Mouse (Mus musculus) ES-E14 (cell line): ENCODE measurements around the gene Mios. TPM values are rescaled to one million over a fixed set of nuclear protein-coding genes. Genes with fewer than 3 reads are reported as not detected.
A peak's percentile ranks its signal among the peaks of the same experiment; 100 is the strongest.

ENCODE experiments used
- DNase-seq: peaks from one replicate; pipeline ENCODE4 v3.0.0-alpha.2; 2013; ENCODE audit warnings: low read depth, low spot score
- H3K27ac ChIP-seq: 2 replicates; pipeline ENCODE4 v1.5.1; 2012; ENCODE audit warnings: low read depth, mild to moderate bottlenecking, low read length, moderate library complexity, mixed read lengths; ENCODE audit not compliant: poor library complexity, insufficient read depth, severe bottlenecking
- H3K36me3 ChIP-seq: 2 replicates; pipeline ENCODE4 v1.6.1; 2012; ENCODE audit warnings: mild to moderate bottlenecking, low read length, moderate library complexity, mixed read lengths; ENCODE audit not compliant: control insufficient read depth, poor library complexity, insufficient read depth, severe bottlenecking
- H3K4me1 ChIP-seq, 2 experiments: fragments of 150-350 bp in 1 of 2; sonication (generic) in 1 of 2; 2 replicates each; pipeline ENCODE4 v1.6.1; 2012; ENCODE audit warnings: low read length in 2 of 2, mild to moderate bottlenecking in 1 of 2, mixed read lengths in 1 of 2; ENCODE audit not compliant: control insufficient read depth in 2 of 2, insufficient read depth in 2 of 2, poor library complexity in 1 of 2
- H3K4me3 ChIP-seq, 2 experiments: fragments of 150-350 bp in 1 of 2; sonication (generic) in 1 of 2; 2 replicates each; pipeline ENCODE4 v1.5.1; 2012; ENCODE audit warnings: low read length in 2 of 2, low read depth in 1 of 2, mild to moderate bottlenecking in 1 of 2, mixed read lengths in 1 of 2; ENCODE audit not compliant: insufficient read depth in 1 of 2, poor library complexity in 1 of 2, severe bottlenecking in 1 of 2
- H3K9ac ChIP-seq: 2 replicates; pipeline ENCODE4 v1.6.1; 2012; ENCODE audit warnings: low read depth, mild to moderate bottlenecking, low read length, mixed read lengths; ENCODE audit not compliant: poor library complexity, insufficient read depth, severe bottlenecking
- H3K9me3 ChIP-seq: fragments of 150-350 bp; sonication (generic); 2 replicates; pipeline ENCODE4 v1.6.1; 2012; ENCODE audit warnings: low read depth, mild to moderate bottlenecking, low read length; ENCODE audit not compliant: control insufficient read depth, insufficient read depth
- CHD2 ChIP-seq: IDR thresholded peaks from 2 replicates; pipeline ENCODE4 v1.6.1; 2014; ENCODE audit warnings: mild to moderate bottlenecking, low read depth, low read length, inconsistent platforms
- HCFC1 ChIP-seq: IDR thresholded peaks from 2 replicates; pipeline ENCODE4 v1.6.1; 2012; ENCODE audit warnings: low read length, inconsistent platforms, borderline replicate concordance; ENCODE audit not compliant: insufficient read depth
- MAFK ChIP-seq: IDR thresholded peaks from 2 replicates; pipeline ENCODE4 v1.6.1; 2014; ENCODE audit warnings: mild to moderate bottlenecking, low read depth, low read length, inconsistent platforms; ENCODE audit not compliant: insufficient read depth
- ZC3H11A ChIP-seq: IDR thresholded peaks from 2 replicates; pipeline ENCODE4 v1.6.1; 2012; ENCODE audit warnings: low read depth, mild to moderate bottlenecking, inconsistent platforms, low read length, borderline replicate concordance
- ZNF384 ChIP-seq: IDR thresholded peaks from 2 replicates; pipeline ENCODE4 v1.6.1; 2012; ENCODE audit warnings: low read depth, low read length, inconsistent platforms
- in situ Hi-C, 2 experiments: fragments of 600-800 bp; cut with MboI; formaldehyde crosslinking; loops; one replicate each; pipeline ENCODE4 v1.15.1; 2025; ENCODE audit warnings: low sequenced_read_pairs in 2 of 2, inconsistent platforms in 1 of 2; ENCODE audit not compliant: unreplicated experiment in 2 of 2
- total RNA-seq: library from RNA; depleted of rRNA; stranded (reverse); fragments of 300-350 nt; gene quantifications from 2 replicates; pipeline ENCODE4 v1.2.3, GENCODE M21; 2012; rRNA removed

Mios gene
- total RNA-seq, result 6.3 and 9.5 TPM in 2 replicates

GRCm38 (mm10) chr6:8209047-8209865 is at the start of gene Mios:
TSS of gene Mios (plus strand) at chr6:8209222.
- peak within 1 kb of the TSS; percentile 77 for H3K9ac ChIP-seq
- H3K4me1 ChIP-seq, result no peaks in the 10 kb centered on the region
- in situ Hi-C loops, result no loop called here
- TF ChIP-seq CHD2 (no peak), HCFC1 (no peak)
- H3K27ac ChIP-seq, result peak within 1 kb of the TSS; percentile 62; the same call in 1 of the 2 replicates
- H3K9me3 ChIP-seq, result no peaks in the 10 kb centered on the region
- H3K36me3 ChIP-seq, result no peaks in the 10 kb centered on the region
- peak within 1 kb of the TSS; percentile 73 to 81 for H3K4me3 ChIP-seq
- DNase-seq, result peak; percentile 71

- H3K36me3 ChIP-seq, result no peaks in the 10 kb centered on the region
Observed at GRCm38 (mm10) chr6:8160001-8160400, 49.0 kb upstream of the Mios start.

DNA sequence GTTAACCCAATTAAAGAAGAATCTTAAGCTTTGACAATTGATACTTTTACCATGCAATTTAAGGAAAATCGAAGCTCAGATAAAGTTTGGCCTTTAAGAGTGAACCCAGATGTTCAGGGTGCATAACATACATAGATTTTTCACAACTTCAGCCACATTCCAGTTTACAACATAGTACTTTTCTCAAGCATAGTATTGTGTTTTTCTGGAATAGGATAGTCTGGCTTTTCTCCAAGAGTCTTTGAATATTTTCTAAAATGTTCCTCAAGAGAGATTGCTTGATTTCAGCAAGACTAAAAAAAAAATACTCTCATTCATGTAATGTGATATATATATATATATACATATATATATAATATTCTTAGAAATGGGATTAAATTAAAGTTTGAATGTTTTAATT is 44.3 kb upstream of the Mios start:
- H3K9ac ChIP-seq, result no peak overlapping the region
- no peak for DNase-seq
- H3K27ac ChIP-seq, result no peak overlapping the region
- no peak overlapping the region for H3K4me3 ChIP-seq
- no peaks in the 10 kb centered on the region for H3K4me1 ChIP-seq
- in situ Hi-C loops, result no loop called here
- H3K9me3 ChIP-seq, result no peaks in the 10 kb centered on the region
- TF ChIP-seq CHD2 (no peak), ZC3H11A (no peak), ZNF384 (no peak), MAFK (no peak), HCFC1 (no peak)
- no peaks in the 10 kb centered on the region for H3K36me3 ChIP-seq

More at GRCm38 (mm10) chr6:8160001-8160400, 49.0 kb upstream of the Mios start:
- TF ChIP-seq CHD2 (no peak), ZC3H11A (no peak)
- Histone ChIP-seq H3K9me3 (no peaks in the 10 kb centered on the region), H3K4me3 (no peak overlapping the region), H3K4me1 (no peaks in the 10 kb centered on the region), H3K9ac (no peak overlapping the region), H3K27ac (no peak overlapping the region)
- DNase-seq, result no peak
- in situ Hi-C loops, result no loop called here

- Histone ChIP-seq H3K27ac (no peak overlapping the region), H3K9ac (no peak overlapping the region), H3K4me3 (no peak overlapping the region), H3K4me1 (no peaks in the 10 kb centered on the region), H3K36me3 (no peaks in the 10 kb centered on the region), H3K9me3 (no peaks in the 10 kb centered on the region)
- no peak for DNase-seq
- TF ChIP-seq MAFK, result no peak
- TF ChIP-seq CHD2, result no peak
- no peak for TF ChIP-seq ZNF384
- no peak for TF ChIP-seq HCFC1
- no peak for TF ChIP-seq ZC3H11A
- in situ Hi-C loops, result no loop called here
Observed at GRCm38 (mm10) chr6:8172101-8172500, 36.9 kb upstream of the Mios start.

DNA sequence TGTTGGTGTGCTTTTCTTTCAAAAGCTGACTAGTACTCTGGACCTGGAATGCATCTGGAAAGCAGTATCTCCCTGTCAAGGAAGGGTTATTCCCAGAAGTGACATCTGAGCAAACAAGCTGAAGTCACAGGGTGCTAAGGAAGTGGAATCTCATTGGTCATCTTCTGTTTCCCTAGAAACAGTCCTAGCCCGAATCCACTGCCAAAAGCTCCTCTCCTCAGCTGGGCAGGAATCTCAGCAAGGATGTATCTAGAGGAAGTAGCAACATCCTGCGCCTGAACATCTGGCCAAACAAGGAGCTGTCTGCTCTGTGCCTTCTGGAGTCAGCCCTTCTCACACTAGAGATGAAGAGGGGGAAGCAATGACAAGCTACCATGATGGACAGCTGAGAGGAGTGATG is 35.0 kb upstream of the Mios start:
- Histone ChIP-seq H3K36me3 (no peaks in the 10 kb centered on the region), H3K9ac (no peak overlapping the region), H3K4me1 (no peaks in the 10 kb centered on the region), H3K4me3 (no peak overlapping the region), H3K9me3 (no peaks in the 10 kb centered on the region), H3K27ac (no peak overlapping the region)
- no peak for DNase-seq
- no peak for TF ChIP-seq MAFK
- TF ChIP-seq CHD2, result no peak
- no peak for TF ChIP-seq ZC3H11A
- no peak for TF ChIP-seq HCFC1
- no peak for TF ChIP-seq ZNF384
- in situ Hi-C loops, result no loop called here
